Mouse (Mus musculus) cerebellum, adult 2 months (tissue): ENCODE measurements around the gene Gm5129.

Experiments
- CTCF ChIP-seq: fragments of 200-500 bp; IDR thresholded peaks from 2 replicates; pipeline ENCODE4 v1.5.1; 2011; ENCODE audit warnings: low read depth, mild to moderate bottlenecking, control low read depth, low read length, moderate library complexity, borderline replicate concordance; ENCODE audit not compliant: insufficient read depth
- POLR2A ChIP-seq: fragments of 200-500 bp; IDR thresholded peaks from 2 replicates; pipeline ENCODE4 v1.6.1; 2011; ENCODE audit warnings: low read length, control low read depth, borderline replicate concordance; ENCODE audit not compliant: insufficient read depth

GRCm38 (mm10) chr5:29707241-29707640 lies 28.5 kb downstream of the Gm5129 start:
- TF ChIP-seq CTCF = no peak
- TF ChIP-seq POLR2A = no peak
